Mouse (Mus musculus) cortical plate, adult 2 months (tissue): Measurements from ENCODE around the gene Drd3.

Experiments used
- CTCF ChIP-seq: fragments of 200-500 bp; IDR thresholded peaks from 2 replicates; pipeline ENCODE4 v1.5.1; 2011; ENCODE audit warnings: mild to moderate bottlenecking, control low read depth, low read length; ENCODE audit not compliant: insufficient read depth; ENCODE audit errors: extremely low read depth
- POLR2A ChIP-seq: fragments of 200-500 bp; IDR thresholded peaks from 2 replicates; pipeline ENCODE4 v1.6.1; 2011; ENCODE audit warnings: mild to moderate bottlenecking, low read length, control low read depth; ENCODE audit not compliant: insufficient read depth; ENCODE audit errors: extremely low read depth

- TF ChIP-seq POLR2A (no peak), CTCF (no peak)
Observed at GRCm38 (mm10) chr16:43800119-43800721, 46.4 kb downstream of the Drd3 start.
